Mouse (Mus musculus) spleen, adult 2 months (tissue): ENCODE results near the gene Vill.

Source experiments
- CTCF ChIP-seq: fragments of 200-500 bp; IDR thresholded peaks from 2 replicates; pipeline ENCODE4 v1.5.1; 2011; ENCODE audit warnings: mild to moderate bottlenecking, inconsistent platforms; ENCODE audit not compliant: insufficient read depth, insufficient read length, insufficient replicate concordance; ENCODE audit errors: extremely low read depth
- POLR2A ChIP-seq: fragments of 200-500 bp; IDR thresholded peaks from 2 replicates; pipeline ENCODE4 v1.6.1; 2011; ENCODE audit warnings: low read depth, low read length, inconsistent platforms

GRCm38 (mm10) chr9:119083966-119084365, 31.4 kb downstream of the Vill start:
- TF ChIP-seq CTCF (no peak), POLR2A (no peak)
